Mouse (Mus musculus): ENCODE measurements around the gene Pnpla2.

DNA sequence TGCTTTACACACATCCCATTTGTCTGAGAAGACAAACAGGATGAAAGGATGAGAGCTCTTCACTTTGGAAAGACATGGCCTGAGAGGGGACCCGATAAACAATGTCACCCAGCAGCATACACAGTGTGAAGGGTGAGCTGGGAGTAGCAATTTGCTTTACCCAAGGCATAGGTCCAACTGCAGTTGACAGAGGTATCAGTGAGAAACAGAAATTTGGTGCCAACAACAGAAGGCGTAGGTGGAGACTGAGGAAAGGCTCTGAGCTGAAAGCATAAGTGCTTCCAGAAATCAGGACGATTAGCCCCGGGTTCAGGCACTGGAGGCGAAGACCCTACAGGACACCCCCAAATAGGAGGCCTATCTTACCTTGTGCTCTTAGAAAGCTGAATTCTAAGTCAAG is 55.2 kb downstream of the Pnpla2 start:
- TF ChIP-seq CTCF (IDR thresholded peaks at IDR 0.05; ENCODE audit: low read depth) (no peak), EP300 (IDR thresholded peaks at IDR 0.05; ENCODE audit: low read depth) (no peak)

Measured in heart, postnatal 0 days (tissue).